In the genomic region with DNA sequence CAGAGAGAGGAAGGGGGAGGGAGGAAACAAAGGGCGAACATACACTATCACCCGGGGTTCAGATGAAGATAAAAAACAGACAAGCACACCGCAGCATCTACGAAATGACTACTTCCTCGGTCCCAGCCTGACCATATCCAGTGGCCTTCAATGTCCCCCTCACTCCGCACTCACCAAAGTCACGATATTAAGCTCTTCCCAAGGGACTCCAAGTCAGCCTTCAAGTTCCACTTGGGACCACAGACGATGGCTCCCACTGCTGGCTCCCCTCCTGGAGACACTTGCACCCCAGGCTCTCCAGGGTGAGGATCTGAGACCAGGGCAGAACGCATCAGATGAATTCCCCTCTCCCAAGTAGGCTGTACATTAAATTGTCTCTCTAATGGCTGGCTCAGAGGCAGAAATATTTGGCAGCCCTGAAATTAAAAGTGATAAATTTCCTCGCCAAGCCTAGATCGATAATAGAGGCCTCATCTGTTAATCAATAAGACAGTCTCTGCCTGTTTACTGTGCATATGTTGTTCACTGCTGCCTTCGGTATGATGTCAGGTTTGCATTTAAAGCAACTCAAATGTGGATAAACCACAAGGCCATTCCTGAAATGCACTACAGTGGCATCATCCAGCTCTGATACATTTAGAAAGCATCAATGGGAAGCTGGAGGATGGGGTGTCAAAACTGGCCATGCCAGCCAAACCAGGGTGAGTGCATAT, we compare ENCODE assay signal across 23 mouse cellular contexts.
A peak's percentile ranks its signal among the peaks of the same experiment; 100 is the strongest.
DNase-seq lines count a peak whose midpoint lies in the region; ATAC-seq and TF ChIP-seq lines count a peak whose summit lies in the region.
"Had no signal": no experiment of that assay in that cellular context is flagged by ENCODE, and none has a peak within 500 bp of the region (broad histone marks: within the 10 kb centered on the region; RNA-seq: fewer than 3 reads in every experiment).

No protein-coding gene starts in this region.

- ATAC-seq in lung, postnatal 0 days, result no peak
- peak; percentile 14; the same call in 1 of the 2 replicates for ATAC-seq in megakaryocyte, adult 5-6 weeks (ENCODE audit: poor library complexity, severe bottlenecking)
- ATAC-seq: forebrain, postnatal 0 days; liver, postnatal 0 days; Patski had no signal

- H3K9ac ChIP-seq in lung, postnatal 0 days (replicated peaks; ENCODE audit: low read depth), result no peak overlapping the region
- H3K9ac ChIP-seq: forebrain, postnatal 0 days; liver, postnatal 0 days had no signal

- no peak overlapping the region for H3K4me3 ChIP-seq in heart, embryonic 10.5 days
- no peak overlapping the region for H3K4me3 ChIP-seq in lung, postnatal 0 days (ENCODE audit: low read depth, low read length)
- H3K4me3 ChIP-seq in brown adipose tissue, adult 24 weeks (ENCODE audit: insufficient read depth, low read depth, low read length), result no peak overlapping the region
- H3K4me3 ChIP-seq: embryonic facial prominence, embryonic 10.5 days; limb, embryonic 10.5 days had no signal

- no peak overlapping the region for H3K4me2 ChIP-seq in lung, postnatal 0 days (replicated peaks; ENCODE audit: low read depth, low read length)

- H3K27ac ChIP-seq in heart, embryonic 10.5 days, result no peak overlapping the region
- peak overlapping the region; percentile 2; the same call in 1 of the 2 replicates for H3K27ac ChIP-seq in lung, postnatal 0 days (ENCODE audit: low read length)
- peak overlapping the region; percentile 13; the same call in 1 of the 2 replicates for H3K27ac ChIP-seq in brown adipose tissue, adult 24 weeks (replicated peaks; ENCODE audit: low read depth, low read length)
- H3K27ac ChIP-seq: kidney, postnatal 0 days; limb, embryonic 10.5 days had no signal

- DNase-seq in heart, adult 11 months, result peak; percentile 95
- no peak for DNase-seq in heart, embryonic 10.5 days (ENCODE audit: low spot score)
- DNase-seq in lung, postnatal 0 days (ENCODE audit: low spot score), result no peak
- DNase-seq in lung, postnatal 36 days, result no peak
- DNase-seq in right cerebral cortex, postnatal 25 days, result no peak
- DNase-seq in adipocyte (ENCODE audit: low spot score), result no peak
- DNase-seq: adrenal gland, adult 2 months; cerebellum, adult 11-12 months; cerebellum, postnatal 10 days; forebrain, postnatal 0 days; kidney, adult 11 months; liver; liver, postnatal 0 days; lung, postnatal 10 days; right cerebral cortex, adult 18-20 months; thymus, adult 18-20 months; thymus, postnatal 4 days had no signal

- H3K9me3 ChIP-seq in heart, embryonic 10.5 days, result no peaks in the 10 kb centered on the region
- no peaks in the 10 kb centered on the region for H3K9me3 ChIP-seq in lung, postnatal 0 days (ENCODE audit: low read length)
- H3K9me3 ChIP-seq: embryonic facial prominence, embryonic 10.5 days; limb, embryonic 10.5 days had no signal

- no peak for TF ChIP-seq CTCF in lung, postnatal 0 days (IDR thresholded peaks at IDR 0.05)

- WGBS in heart, embryonic 10.5 days, result 80% methylated on average over 12 of the region's 12 CpGs
- WGBS in lung, postnatal 0 days, result 85% methylated on average over 12 of the region's 12 CpGs

- H3K36me3 ChIP-seq in heart, embryonic 10.5 days, result no peaks in the 10 kb centered on the region
- H3K36me3 ChIP-seq in lung, postnatal 0 days (ENCODE audit: insufficient read depth, low read length), result peaks cover 22% of the 10 kb centered on the region

- no peaks in the 10 kb centered on the region for H3K27me3 ChIP-seq in heart, embryonic 10.5 days (ENCODE audit: insufficient read depth, poor library complexity, severe bottlenecking)
- H3K27me3 ChIP-seq in lung, postnatal 0 days (replicated peaks; ENCODE audit: insufficient read depth, low read length), result no peaks in the 10 kb centered on the region

- no peak for TF ChIP-seq EP300 in lung, postnatal 0 days (IDR thresholded peaks at IDR 0.05)

- H3K4me1 ChIP-seq in heart, embryonic 10.5 days, result peaks cover 22% of the 10 kb centered on the region
- H3K4me1 ChIP-seq in lung, postnatal 0 days (ENCODE audit: insufficient read depth, low read depth, low read length), result peaks cover 29% of the 10 kb centered on the region
- peaks cover 24% of the 10 kb centered on the region for H3K4me1 ChIP-seq in brown adipose tissue, adult 24 weeks (ENCODE audit: control insufficient read depth, insufficient read depth, insufficient read length, low read length)
